Mouse (Mus musculus): ENCODE data around the gene Mbd3.

DNA sequence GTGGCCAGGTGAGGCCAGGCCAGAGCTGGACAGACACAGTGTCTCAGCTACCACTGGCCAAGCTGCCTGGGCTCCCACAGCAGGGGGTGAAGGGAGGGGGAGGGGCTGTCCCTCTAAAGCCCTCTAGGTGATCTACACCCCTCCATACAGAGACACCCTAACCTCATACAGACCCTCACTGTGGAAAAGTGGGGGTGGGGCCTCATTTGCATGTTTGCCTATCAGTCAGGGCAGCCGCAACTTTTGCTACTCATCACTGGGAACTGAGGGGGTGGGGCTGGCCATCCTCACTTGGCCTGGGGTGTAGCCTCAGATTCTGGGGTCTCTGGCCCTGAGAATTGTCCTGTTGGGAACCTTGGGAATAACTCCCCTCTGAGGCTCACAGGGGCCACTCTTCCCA is 45.7 kb upstream of the Mbd3 start:
- TF ChIP-seq EP300 (IDR thresholded peaks at IDR 0.05; ENCODE audit: low read depth) (no peak), CTCF (IDR thresholded peaks at IDR 0.05; ENCODE audit: low read depth) (no peak)
